Mouse (Mus musculus) urinary bladder, adult 18-20 months (tissue): ENCODE measurements at regions not wholly inside any gene's neighbourhood (a gene's known extent, or its start where the extent isn't known, plus 50 kb on each side); places are given as distances from the start of the nearest gene placed in this dataset.
A peak's percentile ranks its signal among the peaks of the same experiment; 100 is the strongest.
"Not testable (repeated sequence)": the region's sequence is repeated elsewhere in the genome, so short reads cannot be mapped to it uniquely, and the experiment has no call there.

ENCODE experiments used
- DNase-seq, 2 experiments: peaks; one replicate each; pipeline ENCODE4 v3.0.0; 2022; ENCODE audit warnings: low spot score in 2 of 2, mixed read lengths in 2 of 2

DNA sequence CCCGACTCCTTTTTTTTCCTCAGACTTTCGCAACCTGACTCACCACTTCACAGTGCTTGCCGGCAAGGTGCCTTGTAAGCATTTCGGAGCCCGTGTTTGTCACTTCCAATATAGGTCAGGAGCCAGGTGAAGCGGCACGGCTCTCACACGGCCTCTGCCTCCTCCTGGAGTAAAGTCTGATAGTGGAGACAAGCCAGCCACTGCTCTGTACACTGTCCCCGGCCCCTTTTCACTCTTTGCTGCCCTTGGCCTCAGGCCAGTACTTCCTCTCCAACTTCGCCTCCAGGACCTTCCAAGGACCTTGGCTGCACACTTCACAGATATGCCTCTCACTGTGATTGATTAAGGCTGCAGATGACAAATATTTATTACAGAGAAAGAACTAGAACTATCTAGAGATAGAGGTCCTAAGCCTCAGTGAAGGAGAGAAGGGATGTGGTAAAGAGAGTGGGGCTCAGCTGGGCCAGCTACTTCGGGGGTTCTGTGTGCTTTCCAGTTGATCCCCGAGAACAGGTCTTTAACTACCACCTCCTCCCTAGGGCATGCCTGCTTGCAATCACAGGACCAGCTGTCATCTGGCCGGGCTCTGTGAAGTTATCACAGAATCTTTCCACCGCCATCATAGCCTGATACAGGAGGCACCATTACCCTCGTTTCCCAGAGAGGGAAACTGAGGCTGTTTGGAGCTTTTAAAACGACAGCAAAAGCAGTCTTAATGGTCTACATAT, 204.2 kb downstream of the Trim29 start:
- DNase-seq: peak; percentile 5 to 9

DNA sequence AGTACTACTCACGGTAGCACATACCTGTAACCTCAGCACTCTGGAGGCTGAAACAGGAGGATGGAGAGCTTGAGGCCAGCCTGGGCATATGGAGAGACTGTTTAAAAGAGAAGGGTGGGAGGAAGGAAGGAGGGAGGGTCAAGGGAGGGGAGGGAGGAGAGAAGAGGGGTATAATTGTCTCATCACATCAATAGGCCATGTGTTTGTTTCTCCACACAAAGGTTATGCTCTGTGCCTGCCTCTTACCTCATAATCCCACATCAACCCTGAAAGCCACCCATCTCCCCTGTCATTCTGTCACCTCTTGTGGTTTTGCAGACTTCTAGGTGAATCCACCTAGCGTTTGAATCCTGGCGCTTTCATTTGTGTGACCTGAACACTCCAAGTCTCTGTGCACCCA, 210.3 kb downstream of the Trim29 start:
- DNase-seq: no peak

DNA sequence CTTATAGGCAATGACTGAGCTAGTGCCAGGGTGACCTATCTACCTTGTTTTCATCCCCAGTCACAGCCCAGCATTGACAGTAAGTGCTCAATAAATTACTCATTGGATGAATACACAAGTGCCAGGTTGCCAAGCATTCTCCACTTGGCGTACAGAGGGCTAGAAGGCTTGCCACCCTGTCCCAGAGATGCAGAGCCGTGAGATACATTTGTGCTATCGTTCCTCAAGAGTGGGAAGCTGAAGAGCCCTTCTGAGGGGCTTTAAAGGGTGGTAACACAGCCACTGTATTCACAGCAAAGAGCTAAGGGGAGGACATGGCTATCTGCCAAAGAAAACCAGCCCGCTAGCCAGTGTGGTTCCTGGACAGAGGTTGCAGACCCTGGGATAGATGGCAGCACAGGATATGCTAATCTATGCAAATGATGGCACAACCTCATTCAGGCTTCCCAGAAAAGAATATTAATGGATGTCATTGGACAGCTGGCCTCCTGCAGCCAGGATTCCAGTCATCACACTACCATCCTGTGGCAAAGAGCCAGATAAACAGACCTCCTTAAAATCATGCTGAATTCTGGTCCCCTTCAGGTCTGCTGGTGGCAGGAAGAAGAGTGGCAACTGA, 214.4 kb downstream of the Trim29 start:
- no peak for DNase-seq

DNA sequence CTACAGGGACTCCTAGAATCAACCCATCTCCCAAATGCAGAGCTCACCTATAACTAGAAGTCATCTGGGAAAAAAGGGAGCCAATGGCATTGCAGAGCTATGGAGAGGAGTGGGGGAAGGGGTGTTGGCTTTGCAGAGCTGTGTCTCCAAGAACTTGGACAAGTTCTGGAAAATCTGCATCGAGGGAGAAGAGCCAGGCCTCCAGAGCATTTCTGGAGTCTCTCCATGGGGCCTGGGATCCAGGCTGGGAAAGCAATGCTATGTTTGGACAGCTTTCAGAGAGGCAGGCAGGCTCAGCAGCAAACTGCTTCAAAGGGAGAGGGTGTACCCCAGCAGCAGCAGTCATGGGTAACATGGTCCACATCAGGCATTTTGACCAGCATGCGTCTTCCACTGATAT, 211.6 kb upstream of the Nectin1 start:
- no peak for DNase-seq

DNA sequence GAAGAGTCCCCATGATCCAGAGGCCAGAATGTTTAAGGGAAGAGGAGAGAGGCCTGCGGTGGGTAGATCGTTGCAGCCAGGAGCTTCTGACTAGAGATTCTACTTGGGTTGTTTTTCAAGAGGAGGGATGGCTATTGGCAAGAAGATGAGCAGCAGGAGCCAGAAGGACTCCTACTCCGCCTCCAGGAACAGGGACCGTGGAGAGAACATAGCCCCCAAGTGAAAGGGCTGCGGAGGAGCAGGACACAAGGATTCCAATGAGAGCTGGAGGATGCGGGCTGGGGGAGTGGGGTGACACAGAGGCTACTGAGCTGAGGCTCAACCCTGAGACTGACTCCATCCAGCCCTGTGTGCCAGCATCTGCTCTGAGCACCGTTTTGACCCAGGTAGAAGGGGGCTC, 207.8 kb upstream of the Nectin1 start:
- no peak for DNase-seq

DNA sequence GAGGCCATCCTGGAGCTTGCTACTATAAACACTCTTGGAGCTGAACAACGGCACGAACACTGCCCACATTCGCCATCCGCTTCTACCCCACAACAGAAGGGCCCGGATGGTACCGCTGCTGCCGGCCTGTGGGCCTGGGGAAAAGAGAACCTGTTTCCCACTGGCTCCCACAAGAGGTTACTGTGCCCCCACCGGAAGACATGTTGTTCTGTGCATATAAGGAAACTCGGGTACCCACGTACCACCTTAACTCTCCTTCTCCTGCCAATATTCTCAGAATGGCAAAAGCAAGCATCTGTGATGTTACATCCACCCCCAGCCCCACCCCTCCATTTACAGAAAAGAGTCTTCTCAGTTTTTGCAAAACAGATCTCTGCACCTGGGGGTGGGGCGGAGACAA, 206.7 kb upstream of the Nectin1 start:
- DNase-seq: no peak

DNA sequence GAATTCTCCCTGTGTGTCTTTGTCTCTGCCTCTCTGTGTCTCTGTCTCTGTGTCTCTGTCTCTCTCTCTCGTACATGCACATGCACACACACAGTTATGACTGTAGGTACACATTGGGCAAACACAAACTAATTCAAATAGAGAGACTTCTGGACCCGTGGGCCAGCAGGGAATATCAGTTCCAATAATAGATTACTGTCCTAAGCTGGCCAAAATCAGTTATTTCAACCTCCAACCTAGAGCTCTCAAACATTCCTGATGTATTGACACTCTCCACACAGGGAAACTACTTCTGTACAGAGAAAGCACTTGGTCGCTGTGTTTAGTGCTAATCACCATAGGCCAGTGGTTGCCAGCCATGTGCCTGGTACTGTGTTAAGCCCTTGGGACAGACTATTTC, 203.7 kb upstream of the Nectin1 start:
- DNase-seq: no peak

DNA sequence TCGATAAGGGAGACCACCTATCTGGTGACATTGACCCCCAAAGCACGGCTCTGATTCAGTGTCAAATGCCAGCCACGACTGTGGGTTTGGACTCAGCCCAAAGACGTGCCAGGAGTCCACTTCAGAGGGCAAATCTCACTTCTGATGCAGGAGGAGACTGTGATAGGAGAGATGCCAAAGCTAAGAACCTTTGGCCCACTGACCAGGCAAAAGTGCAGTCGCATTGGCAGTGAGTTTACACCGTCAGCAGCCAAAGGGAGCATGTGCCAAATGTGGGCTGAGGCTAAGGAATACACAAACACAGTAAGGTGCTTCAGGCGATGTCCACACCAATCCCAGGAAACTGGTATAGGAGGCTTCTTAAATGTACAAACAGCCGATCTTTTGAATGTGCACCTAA, 202.6 kb upstream of the Nectin1 start:
- DNase-seq: no peak

DNA sequence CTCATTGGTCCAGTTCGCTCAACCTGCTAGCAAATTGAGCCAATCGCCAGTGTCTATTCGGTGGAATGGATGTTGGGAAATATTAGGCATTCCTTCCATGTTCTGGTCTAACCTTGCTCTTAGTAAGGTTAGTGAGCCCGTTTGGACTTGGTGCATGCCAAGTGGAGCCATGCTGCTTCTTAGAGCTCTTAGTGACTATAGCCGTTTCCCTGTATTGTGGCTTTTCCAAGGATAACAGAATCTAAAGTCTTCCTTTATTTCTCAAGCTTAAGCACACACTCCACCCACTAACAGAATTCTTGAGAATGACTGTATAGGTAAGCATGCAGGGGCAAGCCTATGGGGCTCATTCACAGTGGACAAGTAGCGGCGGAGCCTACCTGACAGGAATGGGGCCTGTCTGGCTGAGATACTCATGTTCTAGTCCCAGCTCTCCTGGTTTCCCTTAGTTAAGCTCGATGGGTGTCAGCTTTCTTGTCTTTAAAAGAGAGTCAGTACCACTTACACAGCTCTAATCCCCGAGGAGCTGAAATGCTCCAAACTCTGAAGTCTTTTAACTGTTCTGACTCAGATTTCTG, 201.6 kb upstream of the Nectin1 start:
- DNase-seq: peak; percentile 16 to 27

DNA sequence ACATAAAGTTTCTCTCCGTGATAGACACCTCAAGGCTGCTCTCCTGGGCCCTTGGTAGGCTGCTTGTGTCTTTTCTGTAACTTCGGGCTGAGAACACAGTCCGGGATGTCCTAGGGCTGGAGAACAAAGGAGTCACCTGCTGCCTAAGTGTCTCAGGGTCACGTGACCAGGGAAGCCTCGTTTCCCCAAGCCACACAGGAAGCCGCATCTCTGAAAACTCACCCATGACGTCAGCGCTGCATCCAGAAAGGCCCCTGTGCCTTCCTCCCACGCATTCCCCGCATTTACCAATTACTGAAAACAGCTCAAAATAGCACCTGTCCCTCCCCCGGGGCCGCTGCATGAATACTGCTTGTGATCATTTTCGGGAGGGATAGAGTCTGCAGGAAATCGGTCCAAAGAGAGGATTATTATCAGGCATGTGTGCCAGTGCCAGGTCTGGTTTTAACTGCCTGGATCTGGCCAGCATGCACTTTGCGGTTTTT, 198.7 kb upstream of the Nectin1 start:
- DNase-seq: no peak

DNA sequence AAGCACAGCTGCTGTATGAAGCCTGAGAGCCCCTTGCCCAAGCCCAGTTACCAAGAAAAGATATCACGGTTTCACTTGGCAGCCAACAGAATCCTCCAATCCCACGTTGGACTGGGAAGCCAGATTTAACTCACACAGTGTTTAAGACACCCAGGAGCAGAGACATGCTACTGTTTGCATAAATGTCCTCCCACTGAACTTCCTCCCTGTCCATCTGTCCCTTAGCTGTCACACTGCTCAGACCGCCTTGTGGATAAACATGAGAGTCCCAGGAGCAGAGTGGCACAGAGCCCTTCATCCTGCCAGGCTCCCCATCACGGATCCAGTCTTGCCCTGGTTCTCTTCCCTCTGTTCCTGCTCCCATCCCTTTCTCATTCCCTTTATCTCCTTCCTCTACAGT, 194.9 kb upstream of the Nectin1 start:
- no peak for DNase-seq

DNA sequence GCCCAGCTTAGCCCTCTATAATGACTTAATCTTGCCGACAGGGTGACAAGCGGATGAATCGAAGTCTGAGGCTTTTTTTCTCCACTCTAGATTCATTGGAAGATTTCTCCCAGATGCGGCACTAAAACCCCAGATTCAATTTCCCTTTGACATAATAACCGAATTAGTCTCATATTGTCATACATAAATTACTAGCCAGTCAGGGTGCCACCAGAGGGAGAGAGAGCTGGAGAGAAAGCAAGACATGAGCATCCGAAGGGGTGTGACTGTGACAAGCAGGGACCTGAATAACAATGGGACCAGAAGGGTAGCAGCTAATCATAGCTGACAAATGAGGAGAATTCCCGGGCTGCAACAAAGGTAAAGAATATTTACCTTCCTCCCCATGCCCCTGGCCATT, 194.5 kb upstream of the Nectin1 start:
- no peak for DNase-seq

DNA sequence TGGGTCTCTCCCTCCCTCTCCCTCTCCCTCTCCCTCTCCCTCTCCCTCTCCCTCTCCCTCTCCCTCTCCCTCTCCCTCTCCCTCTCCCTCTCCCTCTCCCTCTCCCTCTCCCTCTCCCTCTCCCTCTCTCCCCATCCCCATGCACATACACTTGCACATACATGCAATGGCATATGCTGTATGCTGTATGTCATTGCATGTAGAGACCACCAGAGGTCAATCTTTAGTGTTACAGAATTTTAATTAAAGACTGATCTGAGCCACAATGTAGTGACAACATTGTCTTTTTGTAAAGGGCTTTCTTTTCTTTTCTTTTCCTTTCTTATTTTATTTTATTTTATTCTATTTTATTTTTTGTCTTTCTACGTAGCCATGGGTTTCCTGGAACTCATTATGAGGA, 191.0 kb upstream of the Nectin1 start:
- DNase-seq: not testable (repeated sequence)

DNA sequence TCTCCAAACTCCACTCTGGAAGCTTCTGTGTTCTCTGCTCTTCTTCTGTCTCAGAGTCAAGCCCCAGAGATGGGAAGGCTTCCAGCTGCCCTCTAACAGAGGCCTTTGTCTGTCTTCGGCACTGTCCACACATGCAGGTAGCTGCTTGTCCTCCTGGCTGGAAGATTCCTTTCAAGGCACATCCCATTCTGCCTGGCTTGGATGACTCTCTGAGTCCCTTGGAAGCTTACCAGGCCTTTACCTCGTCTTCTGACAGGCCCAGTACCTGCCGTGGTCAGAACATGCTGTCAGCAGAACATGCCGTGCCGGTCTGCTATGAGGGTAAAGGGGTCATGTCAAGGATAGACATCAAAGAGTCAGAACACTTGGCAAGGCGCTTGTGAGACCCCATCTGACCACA, 181.8 kb upstream of the Nectin1 start:
- no peak for DNase-seq

DNA sequence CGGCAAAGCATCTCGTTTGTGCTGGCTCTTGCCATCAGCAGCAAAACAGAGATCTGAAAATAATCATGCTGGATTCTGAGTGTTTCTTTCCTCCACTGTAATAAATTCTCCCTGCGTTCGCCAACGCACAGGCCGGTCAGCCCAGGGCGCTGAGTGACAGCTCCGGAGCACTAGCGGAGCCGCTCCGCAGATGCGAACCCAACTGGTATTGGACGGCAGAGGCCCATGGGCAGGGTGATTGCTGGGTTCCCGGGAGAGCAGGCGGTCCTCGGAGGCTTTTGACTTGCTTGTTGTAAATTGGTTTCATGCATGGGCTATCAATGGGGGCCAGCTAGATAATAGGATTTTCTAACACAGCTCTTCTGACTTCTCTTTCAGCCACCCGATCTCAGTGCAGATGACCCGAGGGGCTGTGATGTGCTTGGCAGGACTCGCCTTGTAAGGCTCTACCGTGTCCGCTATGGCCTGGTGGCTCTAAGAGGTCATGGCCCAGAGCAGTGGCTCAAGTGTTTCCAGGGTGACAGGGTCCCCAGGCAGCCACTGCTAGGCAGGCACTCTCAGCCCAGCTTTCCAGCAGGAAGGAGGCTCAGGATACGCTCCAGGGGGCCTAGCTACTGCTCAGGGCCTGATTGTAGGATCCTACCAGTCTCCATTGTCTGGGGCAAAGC, 179.4 kb upstream of the Nectin1 start:
- DNase-seq: no peak

DNA sequence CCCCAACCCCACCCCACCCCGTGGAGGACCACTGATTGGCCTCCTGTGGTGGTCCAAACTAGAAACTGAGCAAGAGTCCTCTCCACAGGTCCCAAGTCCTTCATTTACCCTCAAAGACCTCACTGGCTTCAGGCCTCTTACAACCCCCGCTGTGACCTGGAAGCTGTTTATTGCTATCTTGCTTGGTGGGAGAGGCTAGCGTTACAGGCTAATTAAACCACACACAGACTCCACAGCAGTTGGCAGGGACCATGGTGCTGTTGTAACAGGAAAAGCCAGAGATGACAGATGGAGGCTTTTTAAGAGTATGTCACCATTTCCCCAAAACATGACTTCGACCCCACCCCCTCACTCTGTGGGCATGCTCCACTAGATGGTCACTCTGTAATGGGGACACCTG, 174.9 kb upstream of the Nectin1 start:
- no peak for DNase-seq

DNA sequence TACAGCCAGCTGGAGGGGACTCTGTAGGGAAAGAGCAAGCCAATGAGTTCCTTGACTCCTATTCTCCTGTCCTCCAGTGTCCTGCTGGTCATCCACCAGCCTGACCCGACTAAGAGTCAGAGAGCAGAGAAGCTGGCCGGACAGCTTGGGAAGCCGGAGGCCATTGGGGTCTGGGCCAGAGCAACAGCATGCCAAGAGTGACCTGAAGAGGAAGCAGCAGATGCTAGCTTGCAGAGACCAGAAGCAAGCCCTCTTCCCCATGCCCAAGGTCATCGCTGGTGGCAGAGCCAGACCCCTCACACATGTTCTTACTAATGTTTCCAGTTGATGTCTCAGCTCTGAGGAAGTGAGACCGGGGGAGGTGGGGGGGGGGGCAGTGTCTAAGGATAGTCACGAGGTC, 172.7 kb upstream of the Nectin1 start:
- DNase-seq: no peak

DNA sequence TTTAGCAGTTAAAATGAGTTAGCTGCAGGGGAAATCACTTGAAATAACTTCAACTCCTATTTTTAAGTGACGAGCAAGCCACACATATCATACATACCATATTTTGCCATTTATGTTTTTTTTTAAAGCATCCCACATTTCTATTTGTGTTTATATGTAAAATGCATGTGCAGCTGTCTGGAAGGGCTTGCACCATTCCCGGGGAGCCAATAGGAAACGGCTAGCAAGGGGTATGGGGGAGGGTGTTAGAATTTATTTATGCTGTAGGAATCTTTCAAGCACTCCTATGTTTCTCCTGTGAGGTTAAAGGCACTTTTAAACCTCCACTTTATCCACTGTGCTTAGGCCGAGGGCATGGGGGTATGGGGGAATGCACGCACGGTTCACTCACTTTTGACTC, 168.1 kb upstream of the Nectin1 start:
- DNase-seq: no peak

DNA sequence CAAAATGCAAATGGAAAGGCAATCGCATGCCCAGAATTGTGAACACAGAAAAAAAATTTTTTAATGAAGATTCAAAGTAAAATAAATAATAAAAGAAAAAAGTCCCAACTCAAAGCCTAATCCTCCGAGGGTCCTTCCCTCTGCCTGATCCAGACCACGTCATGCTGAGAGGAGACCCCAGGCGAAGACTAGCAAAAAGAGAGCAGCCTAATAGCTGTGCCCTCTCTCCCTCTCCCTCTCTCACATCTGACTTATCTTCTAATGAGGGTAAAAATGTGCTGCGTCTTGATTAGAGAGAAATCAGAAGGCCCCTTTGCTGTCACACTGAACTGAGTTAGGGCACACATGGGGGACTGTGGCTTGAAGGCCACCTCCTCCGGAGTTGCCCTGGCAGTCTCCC, 163.1 kb upstream of the Nectin1 start:
- DNase-seq: no peak

DNA sequence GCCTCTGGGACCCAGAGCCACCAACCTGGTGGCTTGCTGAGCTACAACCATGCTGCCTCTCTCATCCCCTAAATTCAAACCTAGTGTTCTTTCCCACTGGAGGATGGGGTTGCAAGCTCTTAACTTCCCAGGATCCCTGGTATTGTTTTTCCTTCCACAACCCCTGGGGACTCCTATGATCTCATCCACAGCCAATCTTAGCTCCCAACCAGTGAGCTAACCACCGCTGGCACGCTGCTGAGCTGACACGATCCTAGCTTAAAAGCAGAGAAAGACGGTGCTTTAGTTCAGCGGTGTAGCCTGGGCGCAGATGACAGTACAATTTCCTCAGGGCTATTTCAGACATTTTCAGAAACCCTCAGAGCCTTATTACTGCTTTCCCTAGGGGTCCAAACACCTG, 158.2 kb upstream of the Nectin1 start:
- no peak for DNase-seq

DNA sequence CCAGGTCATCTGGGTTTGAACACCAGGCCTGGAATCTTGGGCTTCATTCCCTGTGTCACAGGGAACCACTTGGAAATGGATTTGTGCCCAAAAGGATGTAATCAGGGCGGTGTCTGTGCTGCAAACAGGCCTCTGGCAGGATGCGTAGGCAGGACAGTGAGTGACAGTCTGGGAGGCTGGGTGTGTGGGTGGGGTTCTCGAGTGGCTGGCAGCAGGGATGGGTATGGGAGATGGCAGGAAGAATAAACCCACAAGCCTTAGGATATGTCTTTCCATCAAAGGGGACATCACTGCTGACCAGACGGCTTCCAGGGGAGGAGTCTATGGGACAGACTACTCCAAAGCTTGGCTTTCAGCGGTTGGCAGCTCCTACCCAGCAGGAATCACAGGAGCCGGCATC, 150.5 kb upstream of the Nectin1 start:
- DNase-seq: no peak

DNA sequence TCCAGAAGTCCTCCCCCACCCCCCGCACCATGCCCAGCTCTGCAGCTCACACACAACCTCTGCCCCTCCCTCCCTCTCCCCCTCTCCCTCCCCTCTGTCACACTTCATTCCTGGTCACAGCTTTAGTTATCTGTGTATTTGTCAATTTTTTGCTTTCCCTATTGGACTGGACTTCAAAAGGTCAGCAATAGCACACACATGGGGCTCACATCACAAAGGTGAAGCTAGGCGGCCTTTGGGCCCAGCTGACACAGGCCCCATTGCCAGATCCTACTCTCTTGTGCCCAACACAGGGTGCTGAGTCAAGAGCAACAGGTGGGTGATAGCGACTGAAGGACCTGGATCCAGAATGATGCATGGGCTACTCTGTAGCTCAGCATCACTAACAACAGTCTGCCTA, 149.0 kb upstream of the Nectin1 start:
- DNase-seq: no peak

DNA sequence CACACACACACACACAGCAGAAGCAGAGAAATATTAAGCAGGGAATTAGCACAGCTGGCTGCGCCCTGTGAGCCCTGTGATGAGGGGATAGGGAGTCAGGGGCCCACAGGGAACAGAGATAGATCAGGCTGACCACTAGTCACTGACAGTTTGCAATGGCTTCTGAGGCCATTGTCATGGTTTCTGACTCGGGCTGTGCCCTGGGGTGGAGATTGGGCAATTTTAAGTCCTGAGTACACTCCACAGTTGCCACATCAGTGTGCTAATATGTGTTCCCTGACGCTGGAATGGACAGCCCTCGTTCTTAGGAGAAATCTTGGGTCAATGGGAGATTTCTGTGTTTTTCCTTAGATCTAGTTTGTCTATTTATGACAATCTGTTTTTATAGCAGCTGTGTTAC, 148.3 kb upstream of the Nectin1 start:
- DNase-seq: no peak
